Mouse (Mus musculus): ENCODE data around the gene A730071L15Rik. TPM values are rescaled to one million over a fixed set of nuclear protein-coding genes. Genes with fewer than 3 reads are reported as not detected.

The A730071L15Rik gene
- total RNA-seq, 2 experiments from 2014 or later, result 0.17 to 0.31 TPM

DNA sequence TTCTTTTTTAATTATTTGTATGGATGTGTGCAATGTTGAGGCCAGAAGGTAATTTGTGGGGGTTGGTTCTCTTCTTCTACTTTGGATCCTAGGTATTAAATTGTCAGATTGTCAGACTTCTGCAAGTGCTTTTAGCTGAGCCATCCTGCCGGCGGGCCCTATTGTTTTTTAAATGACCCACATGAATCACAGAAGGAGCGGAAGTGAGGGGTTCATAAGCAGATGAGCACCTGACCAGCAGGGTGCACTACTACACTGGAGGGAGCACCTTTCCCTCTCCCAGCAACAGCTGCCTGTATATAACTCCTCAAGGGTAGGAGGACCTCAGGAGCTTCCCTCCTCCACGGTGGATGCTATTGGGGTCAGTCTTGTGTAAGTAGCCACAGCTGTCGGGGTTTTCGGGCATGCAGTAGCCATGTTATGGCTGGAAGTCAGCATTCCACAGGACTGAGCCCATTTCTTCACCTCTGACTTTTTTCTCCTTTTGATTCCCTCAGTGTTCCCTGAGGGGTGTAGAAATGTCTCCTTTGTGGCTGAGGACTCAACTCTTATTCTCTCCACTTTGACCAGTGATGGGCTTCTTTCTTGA lies 18.9 kb upstream of the A730071L15Rik start:
- DNase-seq (ENCODE audit: extremely low spot score in 1 of 2, low spot score in 1 of 2), result no peak

- DNase-seq (ENCODE audit: extremely low spot score in 1 of 2, low spot score in 1 of 2), result no peak
Measured at GRCm38 (mm10) chr11:6183246-6183645, 16.6 kb upstream of the A730071L15Rik start.

DNA sequence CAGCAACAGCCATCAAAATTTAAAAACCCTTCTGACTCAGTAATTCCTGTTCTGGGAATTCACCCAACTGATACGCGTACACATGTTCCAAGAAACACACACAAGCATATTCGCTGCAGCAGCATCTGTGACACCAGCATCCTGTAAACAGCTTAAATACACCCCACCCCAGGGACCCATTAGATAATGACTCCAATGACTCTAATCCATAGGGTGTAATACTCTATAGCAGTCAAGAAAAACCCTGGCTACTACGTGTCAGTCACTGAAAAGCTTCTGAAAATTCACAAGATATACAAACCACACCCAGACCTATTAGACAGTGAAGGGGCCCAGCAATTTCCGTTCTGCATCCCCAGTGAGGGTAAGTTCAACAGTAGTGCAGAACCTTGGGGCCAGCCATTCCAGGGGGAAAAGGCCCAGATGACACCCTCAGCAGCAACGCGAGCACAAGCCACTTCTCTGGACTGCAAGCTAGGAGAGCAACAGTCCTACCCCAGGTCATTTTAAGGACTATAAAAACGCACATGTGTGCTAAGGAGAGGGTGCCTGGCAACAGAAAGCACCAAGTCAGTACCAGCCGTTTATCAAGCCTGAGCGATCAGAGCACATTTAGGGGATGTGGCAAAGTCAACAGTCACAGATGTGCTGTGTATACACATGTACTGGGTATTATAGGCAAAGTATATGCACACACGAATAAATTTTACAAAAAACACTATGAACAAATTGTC lies 15.5 kb upstream of the A730071L15Rik start:
- DNase-seq (ENCODE audit: extremely low spot score in 1 of 2, low spot score in 1 of 2), result no peak

DNA sequence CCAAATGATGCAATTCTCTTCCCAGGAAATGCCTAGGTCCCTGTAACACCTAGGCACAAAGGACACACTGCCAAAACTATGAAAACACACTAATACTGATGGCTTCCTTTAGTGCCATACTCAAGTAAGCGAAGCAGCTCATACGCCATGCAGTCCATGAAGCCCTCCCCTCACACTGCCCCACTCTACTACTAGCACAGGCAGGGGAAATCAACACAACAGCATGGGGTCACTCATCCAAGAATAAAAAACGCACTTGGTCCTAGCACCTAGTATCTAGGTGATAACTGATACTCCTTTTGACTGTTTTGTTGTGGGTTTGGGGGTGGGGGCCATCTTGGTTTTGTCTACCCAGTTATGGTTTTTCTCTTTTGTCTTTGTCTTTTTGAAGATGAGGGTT lies 12.4 kb upstream of the A730071L15Rik start:
- DNase-seq (ENCODE audit: extremely low spot score in 1 of 2, low spot score in 1 of 2), result no peak

DNA sequence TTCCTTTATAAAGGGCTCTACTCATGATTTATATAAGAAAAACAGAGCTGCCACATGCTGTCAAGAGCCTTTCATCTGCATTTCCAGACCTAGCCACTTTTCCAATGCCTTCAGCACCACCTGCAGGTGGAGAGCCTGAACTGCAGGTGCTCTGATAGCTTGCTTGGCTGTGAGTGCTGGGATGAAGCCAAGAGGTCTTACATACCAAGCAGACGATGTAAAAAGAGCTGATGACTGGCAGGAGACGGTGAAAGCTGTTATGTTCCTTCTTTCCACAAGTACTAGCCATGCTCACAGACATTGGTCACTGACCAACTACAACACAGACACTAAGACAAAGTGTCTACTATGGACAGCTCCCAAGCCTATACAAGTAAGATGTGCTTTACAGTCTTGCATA lies 12.0 kb upstream of the A730071L15Rik start:
- DNase-seq (ENCODE audit: extremely low spot score in 1 of 2, low spot score in 1 of 2), result peak; percentile 83 to 91

- no peak for DNase-seq (ENCODE audit: extremely low spot score in 1 of 2, low spot score in 1 of 2)
Measured at GRCm38 (mm10) chr11:6196780-6197179, 3.0 kb upstream of the A730071L15Rik start.

DNA sequence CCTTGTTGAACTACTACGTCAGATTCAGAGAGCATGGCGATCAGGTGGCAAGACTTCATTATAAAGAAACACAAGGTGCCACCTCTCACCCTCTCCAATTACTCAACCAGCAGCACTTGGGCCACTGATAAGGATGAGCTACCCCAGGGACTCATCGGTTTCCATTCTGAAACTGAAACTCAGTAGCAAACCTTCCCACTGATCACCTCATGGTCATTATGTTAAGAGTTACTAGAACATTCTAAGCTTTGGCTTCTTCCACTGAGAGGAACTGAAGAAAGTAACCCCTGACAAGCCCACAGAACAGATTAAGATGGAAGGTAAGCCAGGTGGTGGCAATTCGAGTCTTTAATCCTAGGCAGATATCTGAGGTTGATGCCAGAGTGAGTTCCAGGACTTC lies 1.4 kb upstream of the A730071L15Rik start:
- DNase-seq (ENCODE audit: extremely low spot score in 1 of 2, low spot score in 1 of 2), result no peak

DNA sequence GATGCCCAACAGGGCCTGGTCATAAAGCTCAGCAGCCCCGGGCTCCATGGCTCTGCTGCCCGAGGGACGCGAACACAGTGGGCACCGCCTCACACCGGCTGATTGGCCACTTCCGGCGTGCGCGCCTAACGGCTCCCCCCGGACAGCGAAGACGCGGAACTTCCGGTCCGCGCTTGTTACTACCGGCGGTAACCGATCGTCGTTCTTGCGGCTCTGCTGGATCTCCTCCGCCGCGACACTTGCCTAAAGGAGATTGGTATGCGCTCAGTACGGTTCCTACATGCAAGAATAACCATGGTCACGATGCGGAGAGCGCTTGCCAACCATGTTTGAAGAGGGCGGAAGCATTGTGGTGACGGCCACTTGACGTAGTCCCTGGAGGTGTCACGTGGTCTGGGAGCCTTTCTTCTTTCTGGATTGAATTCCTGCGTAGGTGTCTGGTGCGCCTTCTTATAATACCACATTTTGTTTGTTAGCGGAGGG lies 299 bp downstream of the A730071L15Rik start, which contains the start of gene Nudcd3:
TSS of gene Nudcd3 (minus strand) at position 329 of the 483 bp plus-strand sequence.
- DNase-seq (ENCODE audit: extremely low spot score in 1 of 2, low spot score in 1 of 2), result peak; percentile 83 to 86

DNA sequence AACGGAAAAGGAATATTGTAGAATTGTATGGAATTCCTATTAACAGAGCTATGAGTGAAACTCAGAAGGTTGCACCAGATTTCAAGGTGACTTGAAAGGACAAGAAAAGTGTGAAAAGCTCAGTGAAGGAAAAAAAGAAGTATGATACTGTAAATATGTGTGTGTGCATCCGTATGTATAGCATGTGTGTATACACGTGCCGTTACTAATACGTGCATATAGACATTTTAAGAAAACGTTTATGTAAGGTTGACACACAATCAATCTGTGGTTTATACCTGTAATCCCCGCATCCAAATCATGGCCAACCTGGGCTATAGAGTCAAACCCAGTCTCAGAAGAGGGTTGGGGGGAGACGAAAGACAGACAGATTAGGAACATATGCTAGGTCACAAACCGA lies 741 bp downstream of the A730071L15Rik start:
- no peak for DNase-seq (ENCODE audit: extremely low spot score in 1 of 2, low spot score in 1 of 2)

DNA sequence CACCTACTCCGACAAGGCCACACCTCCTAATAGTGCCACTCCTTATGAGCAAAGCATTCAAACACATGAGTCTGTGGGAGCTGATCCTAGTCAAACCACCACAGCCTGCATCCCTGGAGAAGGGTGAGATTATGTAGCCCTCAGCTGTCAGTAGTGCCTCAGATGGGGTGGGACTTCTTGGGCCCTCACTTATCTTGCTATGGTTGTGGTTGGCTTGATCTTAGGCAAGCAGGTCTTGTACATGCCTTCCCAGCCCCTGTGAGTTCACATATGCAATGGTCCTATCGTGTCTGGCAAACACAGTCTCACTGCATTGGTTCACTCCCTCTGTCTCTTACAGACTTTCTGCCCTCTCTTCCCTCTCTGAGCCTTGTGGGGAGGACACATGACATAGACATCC lies 7.3 kb downstream of the A730071L15Rik start:
- no peak for DNase-seq (ENCODE audit: extremely low spot score in 1 of 2, low spot score in 1 of 2)

- DNase-seq (ENCODE audit: extremely low spot score in 1 of 2, low spot score in 1 of 2), result no peak
Measured at GRCm38 (mm10) chr11:6208158-6208557, 8.3 kb downstream of the A730071L15Rik start.

DNA sequence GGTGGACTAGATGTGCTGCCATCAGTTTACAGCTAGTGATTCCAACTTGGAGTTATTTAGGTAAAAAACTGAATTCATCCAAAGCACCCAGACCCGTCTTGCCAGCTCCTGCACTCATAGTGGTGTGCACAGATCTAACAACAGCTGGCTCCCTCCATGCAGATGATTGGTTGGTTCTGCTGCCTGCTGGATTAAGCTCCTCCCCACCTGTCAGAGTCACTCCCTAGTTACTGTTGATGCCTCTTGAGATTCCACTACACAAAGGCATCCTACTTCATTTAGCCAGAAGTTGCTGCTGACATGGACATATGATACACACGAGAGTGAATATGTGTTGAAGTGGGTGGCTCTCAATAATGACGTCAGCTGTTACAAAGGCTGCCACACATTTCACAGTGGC lies 17.0 kb downstream of the A730071L15Rik start:
- no peak for DNase-seq (ENCODE audit: extremely low spot score in 1 of 2, low spot score in 1 of 2)

DNA sequence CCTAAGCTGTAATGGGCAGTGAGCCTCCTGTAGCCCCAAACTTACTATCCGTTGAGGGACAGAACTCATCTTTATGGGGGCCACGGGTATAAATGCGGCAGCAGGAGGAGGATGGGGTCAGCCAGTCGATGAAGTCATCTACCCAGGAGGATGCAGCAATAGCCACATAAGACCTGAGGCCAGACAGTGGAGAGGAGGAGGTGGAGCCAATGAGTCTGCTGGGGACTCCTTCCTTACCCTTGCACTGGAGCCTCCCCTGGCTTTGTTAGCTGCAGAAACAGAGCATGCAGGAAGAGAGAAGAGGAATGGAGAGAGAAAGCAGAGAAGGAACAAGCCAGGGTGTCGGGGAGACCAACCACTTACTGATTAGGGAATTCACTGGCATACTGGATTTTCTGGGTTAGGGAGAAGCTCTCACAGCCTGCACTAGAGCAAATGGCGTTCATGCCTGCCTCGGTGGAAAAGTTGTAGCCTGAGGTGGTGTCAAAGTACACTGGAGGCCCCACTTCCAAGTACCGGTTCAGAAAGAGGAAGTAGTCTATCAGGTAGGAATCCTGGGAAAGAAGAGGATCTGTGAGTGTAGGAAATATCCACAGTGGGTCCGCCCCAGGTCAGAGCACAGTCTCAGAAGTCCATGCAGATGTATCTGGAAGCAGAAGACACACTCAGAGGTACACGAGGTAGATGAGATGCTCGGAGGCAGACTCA lies 18.5 kb downstream of the A730071L15Rik start:
- no peak for DNase-seq (ENCODE audit: extremely low spot score in 1 of 2, low spot score in 1 of 2)

GRCm38 (mm10) chr11:6219967-6220366 lies 20.1 kb downstream of the A730071L15Rik start:
- no peak for DNase-seq (ENCODE audit: extremely low spot score in 1 of 2, low spot score in 1 of 2)

GRCm38 (mm10) chr11:6222187-6222586 lies 22.4 kb downstream of the A730071L15Rik start:
- no peak for DNase-seq (ENCODE audit: extremely low spot score in 1 of 2, low spot score in 1 of 2)

- no peak for DNase-seq (ENCODE audit: extremely low spot score in 1 of 2, low spot score in 1 of 2)
Measured at GRCm38 (mm10) chr11:6224541-6225229, 24.9 kb downstream of the A730071L15Rik start.

DNA sequence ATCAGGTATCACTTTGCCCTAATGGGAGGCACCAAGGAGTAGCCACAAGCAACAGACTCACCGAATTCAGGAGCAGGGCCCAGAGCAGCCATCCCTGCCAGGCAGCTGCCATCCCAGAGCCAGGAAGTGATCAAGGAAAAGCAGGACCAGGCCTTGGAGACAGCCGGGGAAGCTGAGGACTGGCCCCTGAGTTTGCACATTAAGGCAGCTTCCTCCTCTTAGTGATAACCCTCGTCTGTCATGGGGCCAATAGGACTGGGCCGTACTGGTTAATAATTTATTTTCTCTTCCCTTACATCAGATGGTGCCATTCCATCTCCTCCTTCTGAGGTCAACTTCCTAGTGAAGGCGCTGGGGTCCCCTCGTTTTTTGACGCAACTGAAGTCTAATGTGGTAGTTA lies 30.2 kb downstream of the A730071L15Rik start, which contains the start of gene Npc1l1:
TSS of gene Npc1l1 (minus strand) at position 132 of the 400 bp plus-strand sequence.
- DNase-seq (ENCODE audit: extremely low spot score in 1 of 2, low spot score in 1 of 2), result no peak

- no peak for DNase-seq (ENCODE audit: extremely low spot score in 1 of 2, low spot score in 1 of 2)
Measured at GRCm38 (mm10) chr11:6233025-6233424, 33.2 kb downstream of the A730071L15Rik start.

DNA sequence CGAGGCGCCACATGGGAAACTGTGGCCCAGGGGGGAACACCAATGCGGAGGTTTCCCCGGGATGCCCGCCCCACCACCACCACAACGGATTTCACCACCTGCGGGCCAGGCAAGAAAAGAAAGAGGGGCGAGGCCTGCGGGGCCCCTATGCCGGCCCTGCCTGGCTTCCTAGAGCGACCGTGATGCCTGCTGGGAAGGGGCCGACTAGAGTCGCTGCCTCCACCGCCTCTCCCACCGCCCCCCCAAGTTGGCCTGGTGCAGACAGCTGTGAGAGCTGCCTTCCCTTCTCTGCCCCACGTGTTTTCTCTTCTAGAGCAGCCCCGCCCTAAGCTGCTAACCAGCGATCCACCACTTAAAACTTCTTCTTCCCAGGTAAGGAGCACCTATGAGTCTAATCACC lies 44.9 kb downstream of the A730071L15Rik start:
- no peak for DNase-seq (ENCODE audit: extremely low spot score in 1 of 2, low spot score in 1 of 2)

Data from layer of hippocampus, postnatal 25 days (tissue).